Mouse (Mus musculus) CH12.LX (cell line): ENCODE measurements at regions not wholly inside any gene's neighbourhood (a gene's known extent, or its start where the extent isn't known, plus 50 kb on each side); places are given as distances from the start of the nearest gene placed in this dataset.

Source experiments
- CHD1 ChIP-seq: IDR thresholded peaks from 2 replicates; pipeline ENCODE4 v1.6.1; 2012; ENCODE audit warnings: low read depth, low read length, improper control_type of control experiment, inconsistent platforms
- CTCF ChIP-seq, 2 experiments: IDR thresholded peaks in 1 of 2; conservative IDR thresholded peaks in 1 of 2; 2 replicates each; pipeline ENCODE4 v1.5.1; 2011 to 2012; ENCODE audit warnings: low read depth in 2 of 2, low read length in 2 of 2, improper control_type of control experiment in 1 of 2, inconsistent platforms in 1 of 2, mild to moderate bottlenecking in 1 of 2, moderate library complexity in 1 of 2
- ELF1 ChIP-seq: IDR thresholded peaks from 2 replicates; pipeline ENCODE4 v1.6.1; 2014; ENCODE audit warnings: low read depth, mild to moderate bottlenecking, inconsistent platforms, low read length, improper control_type of control experiment
- EP300 ChIP-seq: IDR thresholded peaks from 2 replicates; pipeline ENCODE4 v1.6.1; 2011; ENCODE audit warnings: low read length, improper control_type of control experiment
- JUND ChIP-seq: conservative IDR thresholded peaks from 2 replicates; pipeline ENCODE4 v1.6.1; 2011; ENCODE audit warnings: low read depth, low read length, improper control_type of control experiment
- MYC ChIP-seq: IDR thresholded peaks from 2 replicates; pipeline ENCODE4 v1.6.1; 2011; ENCODE audit warnings: low read depth, mild to moderate bottlenecking, improper control_type of control experiment, low read length
- NRF1 ChIP-seq: IDR thresholded peaks from 2 replicates; pipeline ENCODE4 v1.6.1; 2014; ENCODE audit warnings: low read depth, mild to moderate bottlenecking, inconsistent platforms, low read length, improper control_type of control experiment, moderate library complexity
- PAX5 ChIP-seq: IDR thresholded peaks from 2 replicates; pipeline ENCODE4 v1.6.1; 2012; ENCODE audit warnings: low read length, inconsistent platforms, mixed read lengths
- POLR2A ChIP-seq: IDR thresholded peaks from 2 replicates; pipeline ENCODE4 v1.6.1; 2011; ENCODE audit warnings: low read depth, mild to moderate bottlenecking, improper control_type of control experiment, low read length
- RAD21 ChIP-seq: IDR thresholded peaks from 2 replicates; pipeline ENCODE4 v1.6.1; 2011; ENCODE audit warnings: low read depth, mild to moderate bottlenecking, low read length, improper control_type of control experiment, moderate library complexity
- TBP ChIP-seq: conservative IDR thresholded peaks from 2 replicates; pipeline ENCODE4 v1.6.1; 2011; ENCODE audit warnings: low read depth, low read length, improper control_type of control experiment
- UBTF ChIP-seq: IDR thresholded peaks from 2 replicates; pipeline ENCODE4 v1.6.1; 2012; ENCODE audit warnings: low read depth, mild to moderate bottlenecking, inconsistent platforms, low read length, improper control_type of control experiment, moderate library complexity
- ZC3H11A ChIP-seq: IDR thresholded peaks from 2 replicates; pipeline ENCODE4 v1.6.1; 2012; ENCODE audit warnings: low read depth, mild to moderate bottlenecking, inconsistent platforms, low read length, improper control_type of control experiment

- TF ChIP-seq CHD1 (no peak), POLR2A (peak; percentile 58), CTCF (conservative IDR thresholded peaks at IDR 0.05 in 1 of 2, IDR thresholded peaks at IDR 0.05 in 1 of 2; ENCODE audit: low read depth in 2 of 2, low read length in 2 of 2) (no peak), EP300 (0 out of 2 replicates have a peak, but pooled peaks have one; percentile 17), ZC3H11A (no peak), MYC (no peak), RAD21 (no peak), NRF1 (no peak), TBP (peak; percentile 57; the same call in 1 of the 2 replicates), ELF1 (peak; percentile 83), PAX5 (no peak), UBTF (no peak), JUND (no peak)
Observed at GRCm38 (mm10) chr10:119319953-119320352, 80.1 kb upstream of the Cand1 start.
